Mouse (Mus musculus): ENCODE measurements around the gene Plac8. TPM values are rescaled to one million over a fixed set of nuclear protein-coding genes. Genes with fewer than 3 reads are reported as not detected.

Gene Plac8
- total and polyA plus RNA-seq, 3 experiments = 4.9 to 10.6 TPM; not detected in 1

DNA sequence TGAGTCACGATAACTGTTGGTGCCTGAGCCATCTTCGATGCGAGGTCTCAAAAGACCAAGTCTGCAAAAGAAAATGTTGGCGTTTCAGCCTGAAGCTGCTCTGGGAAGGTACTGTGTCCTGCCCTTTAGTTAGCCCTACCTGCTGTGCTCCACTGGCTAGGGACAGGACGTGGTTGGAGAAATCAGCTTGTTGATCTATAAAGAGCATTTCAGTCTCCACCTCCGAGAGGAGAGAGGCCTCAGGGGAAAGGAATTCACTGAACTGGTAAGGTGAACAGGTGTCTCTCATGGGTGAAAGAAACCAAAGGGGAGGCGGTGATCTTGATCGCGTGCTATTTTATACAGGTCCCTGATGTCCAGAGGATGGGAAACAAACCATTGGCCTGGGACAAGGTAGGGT is 9.3 kb downstream of the Plac8 start:
- Histone ChIP-seq H3K9me3 (replicated peaks; ENCODE audit: insufficient read depth, low read length) (no peaks in the 10 kb centered on the region), H3K36me3 (ENCODE audit: control insufficient read depth in 1 of 2, insufficient read depth in 2 of 2, low read length in 2 of 2) (peaks cover 0 to 12% of the 10 kb centered on the region in 2 experiments; a peak in 2 of 4 replicates), H3K4me1 (ENCODE audit: control insufficient read depth in 1 of 2, insufficient read depth in 2 of 2, low read length in 2 of 2) (peaks cover 3 to 13% of the 10 kb centered on the region in 2 experiments), H3K27me3 (ENCODE audit: control insufficient read depth in 1 of 2, insufficient read depth in 2 of 2, low read length in 2 of 2) (no peaks in the 10 kb centered on the region), H3K4me3 (ENCODE audit: control insufficient read depth in 1 of 2, insufficient read depth in 1 of 2, low read depth in 2 of 2, low read length in 2 of 2) (no peak overlapping the region), H3K9ac (ENCODE audit: control insufficient read depth, low read depth, low read length, poor library complexity, severe bottlenecking) (no peak overlapping the region), H3K27ac (ENCODE audit: control insufficient read depth, low read depth, low read length) (no peak overlapping the region), H3K79me2 (ENCODE audit: control insufficient read depth, insufficient read depth, low read length, poor library complexity) (no peaks in the 10 kb centered on the region)
- DNase-seq (ENCODE audit: low read depth, low spot score) = no peak
- no peak for TF ChIP-seq UBTF (IDR thresholded peaks at IDR 0.05; ENCODE audit: borderline replicate concordance, insufficient read depth, low read depth, low read length)
- TF ChIP-seq USF1 (IDR thresholded peaks at IDR 0.05; ENCODE audit: low read depth, low read length) = no peak
- no peak for TF ChIP-seq MAX (IDR thresholded peaks at IDR 0.05; ENCODE audit: low read length)
- TF ChIP-seq USF2 (IDR thresholded peaks at IDR 0.05; ENCODE audit: borderline replicate concordance in 1 of 2, insufficient read depth in 1 of 2, low read depth in 1 of 2, low read length in 2 of 2) = no peak
- TF ChIP-seq TAL1 (IDR thresholded peaks at IDR 0.05; ENCODE audit: low read length) = no peak
- no peak for TF ChIP-seq RAD21 (IDR thresholded peaks at IDR 0.05; ENCODE audit: low read depth, low read length)
- no peak for TF ChIP-seq POLR2AphosphoS2 (IDR thresholded peaks at IDR 0.05; ENCODE audit: low read length)
- TF ChIP-seq SIN3A (IDR thresholded peaks at IDR 0.05; ENCODE audit: low read length) = no peak
- no peak for TF ChIP-seq MAZ (IDR thresholded peaks at IDR 0.05; ENCODE audit: low read depth, low read length)

DNA sequence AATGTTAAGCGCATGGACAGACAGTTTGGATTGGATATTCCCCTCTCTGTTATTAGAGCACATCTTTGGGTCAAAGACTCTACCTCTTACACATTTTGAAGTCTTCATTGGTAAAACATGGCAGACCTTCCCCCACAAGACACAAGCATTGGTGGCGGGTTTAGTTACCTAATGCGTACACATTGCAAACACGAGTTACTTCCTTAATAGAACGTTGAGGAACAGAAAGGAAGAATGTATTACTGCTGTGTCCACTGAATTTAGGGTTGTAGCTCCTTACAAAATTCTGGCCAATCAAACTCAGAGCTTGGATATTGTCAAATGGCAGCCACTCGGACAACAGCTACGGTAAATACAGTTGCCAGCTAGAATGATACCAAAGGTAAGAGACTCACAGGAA is 12.7 kb downstream of the Plac8 start:
- no peak overlapping the region for H3K9ac ChIP-seq (ENCODE audit: control insufficient read depth, low read depth, low read length, poor library complexity, severe bottlenecking)
- H3K27me3 ChIP-seq (ENCODE audit: control insufficient read depth in 1 of 2, insufficient read depth in 2 of 2, low read length in 2 of 2) = no peaks in the 10 kb centered on the region
- no peak for DNase-seq (ENCODE audit: low read depth, low spot score)
- peaks cover 2 to 8% of the 10 kb centered on the region in 2 experiments; a peak in 3 of 4 replicates for H3K4me1 ChIP-seq (ENCODE audit: control insufficient read depth in 1 of 2, insufficient read depth in 2 of 2, low read length in 2 of 2)
- H3K9me3 ChIP-seq (replicated peaks; ENCODE audit: insufficient read depth, low read length) = no peaks in the 10 kb centered on the region
- no peak overlapping the region for H3K27ac ChIP-seq (ENCODE audit: control insufficient read depth, low read depth, low read length)
- H3K36me3 ChIP-seq (ENCODE audit: control insufficient read depth in 1 of 2, insufficient read depth in 2 of 2, low read length in 2 of 2) = peaks cover 0 to 11% of the 10 kb centered on the region in 2 experiments; a peak in 2 of 4 replicates
- H3K4me3 ChIP-seq (ENCODE audit: control insufficient read depth in 1 of 2, insufficient read depth in 1 of 2, low read depth in 2 of 2, low read length in 2 of 2) = no peak overlapping the region
- no peak for TF ChIP-seq SMC3 (IDR thresholded peaks at IDR 0.05; ENCODE audit: low read depth, low read length)
- TF ChIP-seq ZNF384 (IDR thresholded peaks at IDR 0.05; ENCODE audit: low read depth, low read length) = no peak
- TF ChIP-seq NRF1 (IDR thresholded peaks at IDR 0.05; ENCODE audit: insufficient read depth, low read depth, low read length, poor library complexity, severe bottlenecking) = no peak
- TF ChIP-seq USF1 (IDR thresholded peaks at IDR 0.05; ENCODE audit: low read depth, low read length) = no peak
- TF ChIP-seq MYB (IDR thresholded peaks at IDR 0.05; ENCODE audit: low read depth, low read length) = no peak
- TF ChIP-seq CTCF (IDR thresholded peaks at IDR 0.05 in 2 of 3, conservative IDR thresholded peaks at IDR 0.05 in 1 of 3; ENCODE audit: control insufficient read depth in 1 of 3, insufficient read depth in 1 of 3, low read depth in 2 of 3, low read length in 3 of 3, poor library complexity in 1 of 3, severe bottlenecking in 1 of 3) = no peak
- TF ChIP-seq MEF2A (IDR thresholded peaks at IDR 0.05; ENCODE audit: extremely low read depth, insufficient replicate concordance, low read depth, low read length, poor library complexity, severe bottlenecking) = no peak
- no peak for TF ChIP-seq HCFC1 (IDR thresholded peaks at IDR 0.05; ENCODE audit: low read depth, low read length)
- no peak for TF ChIP-seq MAX (IDR thresholded peaks at IDR 0.05; ENCODE audit: low read length)
- H3K79me2 ChIP-seq (ENCODE audit: control insufficient read depth, insufficient read depth, low read length, poor library complexity) = no peaks in the 10 kb centered on the region
